Mouse (Mus musculus) intestine, postnatal 0 days (tissue): ENCODE results near the gene B4galnt4. TPM values are rescaled to one million over a fixed set of nuclear protein-coding genes. Genes with fewer than 3 reads are reported as not detected.

Experiments
- ATAC-seq: fragments of 200-750 bp; cut with Nextera tagmentation; 2 replicates; pipeline ENCODE4 v1.8.0; 2017; ENCODE audit warnings: mild to moderate bottlenecking, moderate TSS enrichment, moderate library complexity
- H3K27ac ChIP-seq: fragments of 300-500 bp; sonication (generic); 2 replicates; pipeline ENCODE4 v1.5.1; 2014; ENCODE audit warnings: mild to moderate bottlenecking, low read depth, low read length, moderate library complexity
- H3K27me3 ChIP-seq: fragments of 300-500 bp; sonication (generic); replicated peaks from 2 replicates; pipeline ENCODE4 v1.6.1; 2014; ENCODE audit warnings: low read length, mixed read lengths; ENCODE audit not compliant: control insufficient read depth, insufficient read depth
- H3K36me3 ChIP-seq: fragments of 300-500 bp; sonication (generic); 2 replicates; pipeline ENCODE4 v1.6.1; 2014; ENCODE audit warnings: mild to moderate bottlenecking, moderate library complexity; ENCODE audit not compliant: control insufficient read depth, insufficient read depth
- H3K4me1 ChIP-seq: fragments of 300-500 bp; sonication (generic); replicated peaks from 2 replicates; pipeline ENCODE4 v1.6.1; 2014; ENCODE audit warnings: antibody characterized with exemption, low read length, mixed read lengths; ENCODE audit not compliant: control insufficient read depth, insufficient read depth
- H3K4me2 ChIP-seq: fragments of 300-500 bp; sonication (generic); replicated peaks from 2 replicates; pipeline ENCODE4 v1.6.1; 2014; ENCODE audit warnings: low read depth, mild to moderate bottlenecking, moderate library complexity
- H3K4me3 ChIP-seq: fragments of 300-500 bp; sonication (generic); 2 replicates; pipeline ENCODE4 v1.5.1; 2014; ENCODE audit warnings: low read depth, low read length
- H3K9ac ChIP-seq: fragments of 300-500 bp; sonication (generic); 2 replicates; pipeline ENCODE4 v1.6.1; 2014; ENCODE audit warnings: mild to moderate bottlenecking, low read depth, low read length
- H3K9me3 ChIP-seq: fragments of 300-500 bp; sonication (generic); 2 replicates; pipeline ENCODE4 v1.6.1; 2016; ENCODE audit warnings: mixed run types; ENCODE audit not compliant: control insufficient read depth
- CTCF ChIP-seq: sonication (generic); IDR thresholded peaks from 2 replicates; pipeline ENCODE4 v1.5.1; 2016; ENCODE audit warnings: low read depth, mild to moderate bottlenecking, control low read depth, antibody characterized with exemption, moderate library complexity
- WGBS: fragments of 180-500 bp; shearing (Covaris S2); extraction: QIAGEN DNeasy Blood & Tissue Kit; methylation state at CpG from one replicate; pipeline ENCODE4 v1.1.7; 2014; 5-methylcytosine and 5-hydroxymethylcytosine counted together
- polyA plus RNA-seq: library from polyadenylated mRNA; unstranded; fragments of >200 nt; fragmentation: Nextera tagmentation; extraction: Ambion mirVana; gene quantifications from 2 replicates; pipeline ENCODE4 v1.2.1, GENCODE M21; 2015

The B4galnt4 gene
- polyA plus RNA-seq, 1 experiment from 2014 or later = 1.9 TPM

DNA sequence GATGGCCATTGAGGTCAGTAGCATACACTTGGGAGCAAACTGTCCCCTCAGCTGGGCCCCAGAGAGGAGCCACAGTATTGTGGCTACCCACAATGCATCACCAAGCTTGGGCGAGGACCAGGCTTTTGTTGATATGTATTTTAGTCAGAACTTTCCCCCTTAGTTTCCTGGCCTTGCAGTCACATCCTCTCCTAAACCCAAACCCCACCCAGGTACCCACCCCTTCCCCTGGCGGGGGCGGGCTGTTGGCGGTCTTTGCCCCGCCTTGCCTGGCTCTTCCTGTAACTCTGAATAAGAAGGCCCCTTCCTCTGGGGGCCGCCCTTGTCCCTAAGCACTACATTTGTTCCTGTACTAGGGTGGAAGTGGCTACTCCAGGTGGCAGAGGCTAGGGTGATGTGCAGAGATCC lies 35.7 kb downstream of the B4galnt4 start:
- Histone ChIP-seq H3K9ac (no peak overlapping the region), H3K27me3 (no peaks in the 10 kb centered on the region), H3K4me1 (no peaks in the 10 kb centered on the region; the same call in 1 of the 2 replicates), H3K36me3 (peaks cover 4% of the 10 kb centered on the region; the same call in 1 of the 2 replicates), H3K4me2 (peak overlapping the region; percentile 30; the same call in 1 of the 2 replicates), H3K27ac (no peak overlapping the region; the same call in 1 of the 2 replicates), H3K4me3 (no peak overlapping the region), H3K9me3 (no peaks in the 10 kb centered on the region)
- peak; percentile 37 for TF ChIP-seq CTCF
- 38% methylated on average over 6 of the region's 6 CpGs for WGBS
- ATAC-seq = no peak

DNA sequence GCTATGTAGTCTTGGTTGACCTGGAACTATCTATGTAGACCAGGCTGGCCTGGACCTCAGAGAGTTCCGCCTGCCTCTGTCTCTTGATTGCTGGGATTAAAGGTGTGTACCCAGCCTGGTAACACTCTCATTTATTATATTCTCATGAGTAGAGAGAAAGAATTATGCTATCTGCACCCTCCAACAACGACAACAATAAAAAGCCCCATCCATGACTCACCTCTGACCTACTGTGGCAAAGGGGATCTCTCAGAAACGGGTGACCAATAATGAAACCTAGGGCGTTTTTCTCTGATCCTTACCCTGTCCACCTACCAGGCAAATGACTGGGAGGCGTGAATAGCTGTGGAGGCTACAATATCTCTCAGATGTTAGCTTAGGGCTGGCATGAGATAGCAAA lies 36.3 kb downstream of the B4galnt4 start:
- Histone ChIP-seq H3K4me1 (no peaks in the 10 kb centered on the region; the same call in 1 of the 2 replicates), H3K27ac (no peak overlapping the region), H3K9ac (no peak overlapping the region), H3K4me2 (no peak overlapping the region), H3K9me3 (no peaks in the 10 kb centered on the region), H3K36me3 (no peaks in the 10 kb centered on the region), H3K27me3 (no peaks in the 10 kb centered on the region), H3K4me3 (no peak overlapping the region)
- TF ChIP-seq CTCF = no peak
- ATAC-seq = no peak
- 58% methylated on average over 5 of the region's 5 CpGs for WGBS

DNA sequence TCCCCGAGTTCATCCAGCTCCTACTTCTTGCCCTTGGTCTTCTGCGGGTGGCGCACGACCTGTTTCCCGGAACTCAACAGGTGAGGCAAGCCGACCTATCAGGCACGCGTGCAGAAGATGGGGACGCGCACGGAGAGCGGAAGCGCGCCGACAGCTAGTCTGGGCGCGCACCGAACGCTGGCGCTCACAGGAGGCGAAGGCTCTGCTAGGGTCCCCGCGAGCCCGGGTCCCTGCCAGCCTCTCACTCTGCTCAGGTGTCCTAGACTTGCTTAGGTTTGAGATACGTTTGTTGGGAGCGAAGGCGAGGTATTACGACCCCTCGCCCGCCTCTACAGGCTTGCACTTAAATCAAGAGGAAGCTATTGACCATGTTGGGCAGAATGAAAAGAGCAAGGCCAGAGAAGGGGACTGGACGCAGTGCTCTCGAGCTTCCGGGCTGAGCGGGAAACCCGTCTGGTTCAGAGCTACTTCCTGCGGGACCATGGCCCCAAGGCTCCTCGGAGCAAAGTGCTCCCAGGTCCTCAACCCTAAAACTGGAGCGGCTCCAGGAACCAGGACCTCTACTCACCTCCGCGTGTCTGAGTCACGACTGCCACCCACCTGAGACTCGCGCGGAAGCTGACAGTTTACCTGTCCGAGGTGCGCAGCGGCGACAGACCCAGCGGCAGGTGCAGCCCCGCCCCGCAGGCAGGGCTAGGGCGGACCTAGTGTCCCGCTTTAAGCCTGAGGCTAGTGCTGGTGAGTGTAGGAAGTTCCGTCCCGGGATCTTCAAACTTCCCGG lies 39.2 kb downstream of the B4galnt4 start, which contains the start of gene Sigirr:
Gene Sigirr, minus strand, starts transcription at position 662 of the 781 bp plus-strand sequence.
- peak; percentile 81 for ATAC-seq
- TF ChIP-seq CTCF = no peak
- Histone ChIP-seq H3K36me3 (peaks cover 20% of the 10 kb centered on the region; the same call in 1 of the 2 replicates), H3K27ac (peak within 1 kb of the TSS; percentile 93), H3K4me1 (no peaks in the 10 kb centered on the region; the same call in 1 of the 2 replicates), H3K4me3 (peak within 1 kb of the TSS; percentile 50), H3K9me3 (no peaks in the 10 kb centered on the region), H3K27me3 (no peaks in the 10 kb centered on the region), H3K4me2 (peak within 1 kb of the TSS; percentile 89), H3K9ac (peak within 1 kb of the TSS; percentile 64)
- 1% methylated on average over 55 of the region's 56 CpGs for WGBS

DNA sequence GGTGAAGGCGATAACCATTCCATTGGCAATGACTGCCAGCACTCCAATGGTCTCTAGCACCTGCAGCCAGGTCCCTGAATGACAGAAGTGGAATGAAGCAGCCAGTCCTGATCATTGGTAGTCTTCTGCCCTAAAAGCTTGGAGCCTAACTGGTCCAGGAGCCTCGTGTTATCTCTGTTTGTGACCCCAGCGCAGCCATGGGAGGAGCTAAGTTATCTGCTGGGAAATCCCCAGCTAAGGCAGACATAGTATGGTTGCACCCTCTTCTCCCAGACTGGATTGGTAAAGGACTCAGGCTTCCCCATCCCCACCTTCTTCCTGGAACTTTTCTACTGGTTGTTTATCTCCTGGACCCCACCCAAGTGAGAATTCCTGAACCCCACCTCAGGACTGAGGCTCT lies 42.3 kb downstream of the B4galnt4 start:
- no peaks in the 10 kb centered on the region for H3K9me3 ChIP-seq
- H3K4me3 ChIP-seq = no peak overlapping the region
- WGBS = 55% methylated on average over 3 of the region's 3 CpGs
- H3K36me3 ChIP-seq = peaks cover 39% of the 10 kb centered on the region; the same call in 1 of the 2 replicates
- H3K27ac ChIP-seq = no peak overlapping the region
- H3K27me3 ChIP-seq = no peaks in the 10 kb centered on the region
- no peak for ATAC-seq
- H3K4me2 ChIP-seq = no peak overlapping the region
- no peak for TF ChIP-seq CTCF
- H3K4me1 ChIP-seq = no peaks in the 10 kb centered on the region
- H3K9ac ChIP-seq = no peak overlapping the region

DNA sequence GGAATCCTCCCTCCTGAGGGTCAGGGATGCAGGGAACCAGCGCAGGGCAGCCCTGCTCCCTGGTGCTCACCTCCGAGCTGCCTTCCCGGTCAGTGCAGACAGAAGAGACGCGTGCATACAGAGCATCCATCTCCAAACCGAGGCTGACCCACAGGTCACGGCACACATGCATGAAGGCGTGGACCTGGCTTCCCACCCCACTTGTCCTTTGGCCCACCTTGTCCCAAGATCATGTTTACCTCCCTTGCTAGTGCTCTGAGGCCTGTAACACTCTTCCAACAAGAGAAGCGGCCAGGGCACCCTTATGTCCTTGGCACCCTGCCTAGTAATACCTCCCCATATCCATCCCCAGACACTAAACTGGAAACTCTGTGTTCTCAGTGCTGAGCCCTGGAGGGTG lies 55.0 kb downstream of the B4galnt4 start:
- Histone ChIP-seq H3K27ac (no peak overlapping the region), H3K4me2 (peak overlapping the region; percentile 66)

DNA sequence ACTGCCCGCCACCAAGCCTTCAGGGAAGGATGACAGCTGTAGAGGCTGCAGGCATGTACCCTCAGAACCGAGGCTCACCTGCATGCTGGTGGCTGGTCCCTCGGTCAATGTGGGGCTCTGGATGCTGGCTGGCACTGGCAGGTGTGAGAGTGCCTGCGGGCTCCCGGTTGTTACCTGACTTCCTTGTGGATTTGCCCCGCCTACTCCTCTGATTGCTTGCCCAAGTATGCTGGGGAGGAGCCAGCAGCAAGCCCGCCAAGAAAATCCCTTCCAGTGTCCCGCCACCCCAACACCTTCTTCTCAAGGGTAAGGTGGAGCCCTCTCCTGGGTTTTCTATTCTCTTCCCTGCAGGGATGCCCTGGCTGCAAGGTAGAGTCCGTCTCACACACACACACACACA lies 56.7 kb downstream of the B4galnt4 start, which contains the start of gene Ano9:
Gene Ano9, minus strand, starts transcription at position 171 of the 400 bp plus-strand sequence.
- peak; percentile 22; the same call in 1 of the 2 replicates for TF ChIP-seq CTCF
- Histone ChIP-seq H3K4me3 (peak within 1 kb of the TSS; percentile 41), H3K4me2 (peak within 1 kb of the TSS; percentile 66), H3K9ac (peak within 1 kb of the TSS; percentile 34), H3K9me3 (no peaks in the 10 kb centered on the region), H3K27ac (peak within 1 kb of the TSS; percentile 77), H3K36me3 (peaks cover 3% of the 10 kb centered on the region; the same call in 1 of the 2 replicates), H3K27me3 (no peaks in the 10 kb centered on the region), H3K4me1 (peaks cover 20% of the 10 kb centered on the region)
- peak; percentile 39 for ATAC-seq
- 7% methylated on average over 9 of the region's 9 CpGs for WGBS

More for the DNA sequence above, 55.0 kb downstream of the B4galnt4 start:
- Histone ChIP-seq H3K4me1 (peaks cover 16% of the 10 kb centered on the region), H3K27me3 (no peaks in the 10 kb centered on the region), H3K9me3 (no peaks in the 10 kb centered on the region), H3K9ac (0 out of 2 replicates have a peak overlapping the region, but pooled peaks have one; percentile 34), H3K36me3 (peaks cover 3% of the 10 kb centered on the region; the same call in 1 of the 2 replicates), H3K4me3 (peak overlapping the region; percentile 1; the same call in 1 of the 2 replicates)
- TF ChIP-seq CTCF = no peak
- 76% methylated on average over 9 of the region's 9 CpGs for WGBS
- ATAC-seq = no peak
